Mouse (Mus musculus) olfactory bulb, adult 2 months (tissue): ENCODE data around the gene Itpkb.

Experiments
- CTCF ChIP-seq: fragments of 200-500 bp; IDR thresholded peaks from 2 replicates; pipeline ENCODE4 v1.5.1; 2012; ENCODE audit warnings: low read depth, mild to moderate bottlenecking, low read length, moderate library complexity; ENCODE audit not compliant: insufficient read depth
- POLR2A ChIP-seq: fragments of 200-500 bp; IDR thresholded peaks from 2 replicates; pipeline ENCODE4 v1.6.1; 2012; ENCODE audit warnings: mild to moderate bottlenecking, low read depth, low read length, moderate library complexity; ENCODE audit not compliant: insufficient read depth

DNA sequence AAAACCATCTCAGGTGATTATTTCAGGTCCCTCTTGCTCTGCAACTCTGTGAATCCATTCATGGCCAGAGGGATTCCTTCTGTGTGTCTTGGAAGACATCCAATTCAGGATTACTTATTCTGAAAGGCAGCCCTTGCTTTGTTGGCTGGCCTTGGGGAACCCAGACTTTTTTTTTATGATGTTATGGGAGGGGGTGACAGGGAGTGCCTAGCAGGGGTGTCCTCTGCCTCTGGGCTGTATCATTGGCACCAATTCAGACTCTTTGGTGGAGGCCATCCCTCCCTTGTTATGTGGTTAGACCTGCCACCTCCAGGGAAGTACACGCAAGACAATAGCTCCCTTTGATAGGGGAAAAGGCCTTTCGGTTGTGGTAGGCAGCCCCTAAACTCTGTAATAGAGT lies 22.6 kb upstream of the Itpkb start:
- no peak for TF ChIP-seq POLR2A
- no peak for TF ChIP-seq CTCF
